Mouse (Mus musculus) central nervous system, embryonic 11.5 days (tissue): Measurements from ENCODE around the gene Als2. TPM values are rescaled to one million over a fixed set of nuclear protein-coding genes. Genes with fewer than 3 reads are reported as not detected.

ENCODE experiments used
- polyA plus RNA-seq: library from polyadenylated mRNA; depleted of rRNA; stranded (reverse); fragments of >200 nt; gene quantifications from 2 replicates; pipeline ENCODE4 v1.2.3, GENCODE M21; 2012; rRNA removed

The Als2 gene
- polyA plus RNA-seq: 12.8 and 13.4 TPM in 2 replicates

DNA sequence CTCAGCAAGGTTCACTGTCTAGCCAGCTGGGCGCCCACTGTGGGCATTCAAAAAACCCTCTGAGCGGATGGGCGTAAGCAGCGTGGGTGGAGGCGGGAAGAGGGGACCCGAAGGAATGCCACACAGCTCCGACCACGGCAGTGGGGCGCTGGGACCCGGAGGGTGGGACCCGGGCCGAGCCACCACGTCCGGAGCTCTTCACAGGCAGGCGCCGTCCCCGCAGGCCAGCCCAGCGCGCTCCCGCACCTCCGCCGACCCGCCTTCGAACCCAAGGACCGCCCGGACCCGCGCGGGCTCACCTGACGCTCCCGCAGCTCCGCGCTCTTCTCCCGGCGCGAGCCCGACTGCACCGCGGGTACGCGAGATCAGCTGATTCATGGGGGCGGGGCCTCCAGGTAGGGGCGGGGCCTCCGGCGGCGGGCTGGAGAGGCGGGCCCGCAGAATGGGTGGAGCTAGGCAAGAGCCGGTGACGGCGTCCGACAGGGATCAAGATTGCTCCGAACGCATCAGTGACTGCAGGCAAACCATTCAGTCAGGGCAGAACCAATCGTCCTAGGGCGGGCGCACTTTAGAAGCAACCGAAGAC, at the start of gene Als2:
TSS of gene Als2 (minus strand) at position 376 of the 586 bp plus-strand sequence.

GRCm38 (mm10) chr1:59256751-59257231, 19.8 kb upstream of the Als2 start, which contains the start of gene Cdk15:
Gene Cdk15 (plus strand): TSS chr1:59256906.

GRCm38 (mm10) chr1:59163030-59163461, 74.0 kb downstream of the Als2 start, which contains the start of gene Mpp4:
Gene Mpp4 (minus strand): TSS chr1:59163389.

DNA sequence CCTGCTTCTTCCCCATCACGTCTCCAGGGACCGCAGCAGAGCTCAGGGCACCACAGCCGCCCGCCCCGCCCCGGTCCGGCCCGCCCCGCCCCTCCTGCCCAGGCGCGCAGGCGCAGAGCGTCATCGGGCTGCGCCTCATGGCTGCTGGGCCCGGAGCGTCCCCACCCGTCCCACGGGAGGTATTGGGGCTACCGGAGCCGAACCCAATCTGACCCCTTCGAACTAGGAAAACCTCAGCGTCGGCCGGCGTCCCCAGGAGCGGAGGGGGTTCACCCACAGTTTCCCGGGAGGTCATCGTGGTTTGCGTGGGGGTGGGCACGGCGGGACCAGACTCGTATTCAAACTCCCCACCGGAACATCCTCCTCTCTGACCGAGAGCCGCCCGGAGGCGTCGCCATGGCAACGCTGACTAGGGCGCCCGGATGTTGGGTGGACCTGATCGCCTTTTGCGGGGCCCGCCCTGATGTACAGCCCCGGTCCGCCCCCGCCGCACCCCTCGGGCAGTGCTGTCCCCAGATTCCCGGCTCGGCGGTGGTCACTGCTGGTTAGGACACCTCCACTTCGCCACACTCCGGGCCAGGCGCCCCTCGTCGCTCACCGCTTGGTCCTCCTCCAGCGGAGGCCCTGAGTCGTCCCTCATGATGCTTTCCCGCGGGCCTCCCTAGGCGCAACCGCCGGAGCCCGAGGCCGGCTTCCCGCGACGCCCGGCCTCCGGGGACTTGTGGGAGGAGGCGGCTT, 117.1 kb downstream of the Als2 start, which contains the start of gene Tmem237:
TSS of gene Tmem237 (minus strand) at position 689 of the 738 bp plus-strand sequence.

Other genes with a start within 250 kb of the Als2 start
- gene C2cd6, start 142.3 kb downstream of the Als2 start, polyA plus RNA-seq: 0.07 TPM in 1 of 2 replicates, not detected in the other
- gene Tmem237, start 116.8 kb downstream of the Als2 start, polyA plus RNA-seq: 34.5 and 55.2 TPM in 2 replicates
- gene Mpp4, start 73.8 kb downstream of the Als2 start, polyA plus RNA-seq: 1.1 TPM in 2 replicates
- 0.24 and 0.36 TPM in 2 replicates for gene Cdk15, start 19.7 kb upstream of the Als2 start, polyA plus RNA-seq
- 18.7 and 26.8 TPM in 2 replicates for gene Fzd7, start 245.2 kb upstream of the Als2 start, polyA plus RNA-seq